Mouse (Mus musculus): Measurements from ENCODE around the gene 1700023F06Rik. TPM values are rescaled to one million over a fixed set of nuclear protein-coding genes. Genes with fewer than 3 reads are reported as not detected.

Gene 1700023F06Rik
- polyA plus RNA-seq, 1 experiment = not detected

- H3K9me3 ChIP-seq (ENCODE audit: control insufficient read depth, low read length) = no peaks in the 10 kb centered on the region
- H3K4me3 ChIP-seq (replicated peaks) = no peak overlapping the region
- no peaks in the 10 kb centered on the region for H3K36me3 ChIP-seq (ENCODE audit: control insufficient read depth)
- H3K27me3 ChIP-seq (ENCODE audit: control insufficient read depth) = no peaks in the 10 kb centered on the region
- H3K4me1 ChIP-seq (ENCODE audit: control insufficient read depth) = no peaks in the 10 kb centered on the region
- TF ChIP-seq TAL1 (IDR thresholded peaks at IDR 0.05; ENCODE audit: low read length) (no peak), GATA1 (IDR thresholded peaks at IDR 0.05; ENCODE audit: low read length) (no peak)
Measured at GRCm38 (mm10) chr11:103180426-103180825, 27.9 kb downstream of the 1700023F06Rik start.

GRCm38 (mm10) chr11:103178748-103179147, 29.6 kb downstream of the 1700023F06Rik start:
- no peaks in the 10 kb centered on the region for H3K9me3 ChIP-seq (ENCODE audit: control insufficient read depth, low read length)
- no peak for TF ChIP-seq TAL1 (IDR thresholded peaks at IDR 0.05; ENCODE audit: low read length)
- no peak for TF ChIP-seq GATA1 (IDR thresholded peaks at IDR 0.05; ENCODE audit: low read length)
- H3K4me3 ChIP-seq (replicated peaks) = no peak overlapping the region
- peaks cover 12% of the 10 kb centered on the region for H3K4me1 ChIP-seq (ENCODE audit: control insufficient read depth)
- no peaks in the 10 kb centered on the region for H3K27me3 ChIP-seq (ENCODE audit: control insufficient read depth)
- H3K36me3 ChIP-seq (ENCODE audit: control insufficient read depth) = no peaks in the 10 kb centered on the region

GRCm38 (mm10) chr11:103177815-103178485, 30.4 kb downstream of the 1700023F06Rik start:
- H3K27me3 ChIP-seq (ENCODE audit: control insufficient read depth) = no peaks in the 10 kb centered on the region
- no peak for TF ChIP-seq GATA1 (IDR thresholded peaks at IDR 0.05; ENCODE audit: low read length)
- no peak for TF ChIP-seq TAL1 (IDR thresholded peaks at IDR 0.05; ENCODE audit: low read length)
- H3K9me3 ChIP-seq (ENCODE audit: control insufficient read depth, low read length) = no peaks in the 10 kb centered on the region
- H3K36me3 ChIP-seq (ENCODE audit: control insufficient read depth) = no peaks in the 10 kb centered on the region
- no peak overlapping the region for H3K4me3 ChIP-seq (replicated peaks)
- peaks cover 12% of the 10 kb centered on the region for H3K4me1 ChIP-seq (ENCODE audit: control insufficient read depth)

GRCm38 (mm10) chr11:103177216-103177615, 31.1 kb downstream of the 1700023F06Rik start:
- Histone ChIP-seq H3K27me3 (ENCODE audit: control insufficient read depth) (peaks cover 5% of the 10 kb centered on the region), H3K36me3 (ENCODE audit: control insufficient read depth) (no peaks in the 10 kb centered on the region), H3K9me3 (ENCODE audit: control insufficient read depth, low read length) (no peaks in the 10 kb centered on the region), H3K4me3 (replicated peaks) (no peak overlapping the region), H3K4me1 (ENCODE audit: control insufficient read depth) (peaks cover 12% of the 10 kb centered on the region)
- TF ChIP-seq TAL1 (IDR thresholded peaks at IDR 0.05; ENCODE audit: low read length) (no peak), GATA1 (IDR thresholded peaks at IDR 0.05; ENCODE audit: low read length) (no peak)

GRCm38 (mm10) chr11:103176510-103176909, 31.8 kb downstream of the 1700023F06Rik start:
- Histone ChIP-seq H3K4me3 (replicated peaks) (no peak overlapping the region), H3K27me3 (ENCODE audit: control insufficient read depth) (peaks cover 13% of the 10 kb centered on the region), H3K36me3 (ENCODE audit: control insufficient read depth) (no peaks in the 10 kb centered on the region), H3K9me3 (ENCODE audit: control insufficient read depth, low read length) (no peaks in the 10 kb centered on the region), H3K4me1 (ENCODE audit: control insufficient read depth) (peaks cover 12% of the 10 kb centered on the region)
- no peak for TF ChIP-seq TAL1 (IDR thresholded peaks at IDR 0.05; ENCODE audit: low read length)
- TF ChIP-seq GATA1 (IDR thresholded peaks at IDR 0.05; ENCODE audit: low read length) = no peak

- Histone ChIP-seq H3K4me3 (replicated peaks) (no peak overlapping the region), H3K9me3 (ENCODE audit: control insufficient read depth, low read length) (no peaks in the 10 kb centered on the region), H3K36me3 (ENCODE audit: control insufficient read depth) (no peaks in the 10 kb centered on the region), H3K4me1 (ENCODE audit: control insufficient read depth) (peaks cover 16% of the 10 kb centered on the region), H3K27me3 (ENCODE audit: control insufficient read depth) (peaks cover 19% of the 10 kb centered on the region)
- no peak for TF ChIP-seq GATA1 (IDR thresholded peaks at IDR 0.05; ENCODE audit: low read length)
- no peak for TF ChIP-seq TAL1 (IDR thresholded peaks at IDR 0.05; ENCODE audit: low read length)
Measured at GRCm38 (mm10) chr11:103175688-103176442, 32.5 kb downstream of the 1700023F06Rik start.

- Histone ChIP-seq H3K9me3 (ENCODE audit: control insufficient read depth, low read length) (no peaks in the 10 kb centered on the region), H3K36me3 (ENCODE audit: control insufficient read depth) (no peaks in the 10 kb centered on the region), H3K27me3 (ENCODE audit: control insufficient read depth) (peaks cover 28% of the 10 kb centered on the region), H3K4me3 (replicated peaks) (no peak overlapping the region), H3K4me1 (ENCODE audit: control insufficient read depth) (peaks cover 16% of the 10 kb centered on the region)
- TF ChIP-seq GATA1 (IDR thresholded peaks at IDR 0.05; ENCODE audit: low read length) (no peak), TAL1 (IDR thresholded peaks at IDR 0.05; ENCODE audit: low read length) (no peak)
Measured at GRCm38 (mm10) chr11:103174891-103175391, 33.4 kb downstream of the 1700023F06Rik start.

- Histone ChIP-seq H3K36me3 (ENCODE audit: control insufficient read depth) (no peaks in the 10 kb centered on the region), H3K9me3 (ENCODE audit: control insufficient read depth, low read length) (no peaks in the 10 kb centered on the region), H3K4me3 (replicated peaks) (no peak overlapping the region), H3K4me1 (ENCODE audit: control insufficient read depth) (peaks cover 16% of the 10 kb centered on the region), H3K27me3 (ENCODE audit: control insufficient read depth) (peaks cover 33% of the 10 kb centered on the region)
- no peak for TF ChIP-seq TAL1 (IDR thresholded peaks at IDR 0.05; ENCODE audit: low read length)
- TF ChIP-seq GATA1 (IDR thresholded peaks at IDR 0.05; ENCODE audit: low read length) = no peak
Measured at GRCm38 (mm10) chr11:103174411-103174832, 33.9 kb downstream of the 1700023F06Rik start.

GRCm38 (mm10) chr11:103173771-103174344, 34.5 kb downstream of the 1700023F06Rik start:
- Histone ChIP-seq H3K4me1 (ENCODE audit: control insufficient read depth) (peaks cover 16% of the 10 kb centered on the region), H3K4me3 (replicated peaks) (no peak overlapping the region)

More at GRCm38 (mm10) chr11:103173771-103174344, 34.5 kb downstream of the 1700023F06Rik start:
- peaks cover 39% of the 10 kb centered on the region for H3K27me3 ChIP-seq (ENCODE audit: control insufficient read depth)
- no peaks in the 10 kb centered on the region for H3K9me3 ChIP-seq (ENCODE audit: control insufficient read depth, low read length)
- H3K36me3 ChIP-seq (ENCODE audit: control insufficient read depth) = no peaks in the 10 kb centered on the region
- TF ChIP-seq GATA1 (IDR thresholded peaks at IDR 0.05; ENCODE audit: low read length) (no peak), TAL1 (IDR thresholded peaks at IDR 0.05; ENCODE audit: low read length) (no peak)
